In genomic region chr12:74238806-74239205, GRCm38 (mm10) we compare ENCODE assay signal across 21 mouse cellular contexts.
DNase-seq lines count a peak whose midpoint lies in the region; ATAC-seq and TF ChIP-seq lines count a peak whose summit lies in the region.
"Had no signal": no experiment of that assay in that cellular context is flagged by ENCODE, and none has a peak within 500 bp of the region (broad histone marks: within the 10 kb centered on the region; RNA-seq: fewer than 3 reads in every experiment).

No protein-coding gene starts in this region.

- H3K36me3 ChIP-seq in lung, embryonic 14.5 days (ENCODE audit: insufficient read depth) = no peaks in the 10 kb centered on the region
- H3K36me3 ChIP-seq in liver, embryonic 11.5 days (ENCODE audit: control insufficient read depth, insufficient read depth, low read length) = no peaks in the 10 kb centered on the region
- H3K36me3 ChIP-seq: embryonic facial prominence, embryonic 13.5 days; G1E; heart, embryonic 13.5 days had no signal

- TF ChIP-seq CTCF in lung, embryonic 14.5 days (IDR thresholded peaks at IDR 0.05; ENCODE audit: low read depth) = no peak

- no peak overlapping the region for H3K4me3 ChIP-seq in lung, embryonic 14.5 days (ENCODE audit: low read depth, low read length)
- no peak overlapping the region for H3K4me3 ChIP-seq in liver, embryonic 11.5 days (ENCODE audit: low read depth, low read length)
- H3K4me3 ChIP-seq: embryonic facial prominence, embryonic 13.5 days; gastrocnemius, adult 2 months; heart, embryonic 13.5 days; hindbrain, embryonic 15.5 days had no signal

- H3K9me3 ChIP-seq in lung, embryonic 14.5 days (ENCODE audit: low read depth, low read length) = no peaks in the 10 kb centered on the region
- no peaks in the 10 kb centered on the region for H3K9me3 ChIP-seq in liver, embryonic 11.5 days (ENCODE audit: control insufficient read depth, low read length)
- H3K9me3 ChIP-seq: embryonic facial prominence, embryonic 13.5 days; heart, embryonic 13.5 days; hindbrain, embryonic 15.5 days had no signal

- H3K4me1 ChIP-seq in lung, embryonic 14.5 days (ENCODE audit: insufficient read depth) = no peaks in the 10 kb centered on the region
- H3K4me1 ChIP-seq in liver, embryonic 11.5 days (replicated peaks; ENCODE audit: control insufficient read depth, insufficient read depth, low read length) = no peaks in the 10 kb centered on the region
- H3K4me1 ChIP-seq: embryonic facial prominence, embryonic 13.5 days; heart, embryonic 13.5 days; hindbrain, embryonic 15.5 days had no signal

- 56% methylated on average over 2 of the region's 2 CpGs for WGBS in lung, embryonic 14.5 days
- 61% methylated on average over 2 of the region's 2 CpGs for WGBS in liver, embryonic 11.5 days

- peak; percentile 19 to 57 for DNase-seq in adrenal gland, adult (ENCODE audit: inconsistent age in 2 of 2, low spot score in 1 of 2)
- no peak for DNase-seq in adrenal gland, adult 8-10 months
- peak; percentile 7 for DNase-seq in lung, embryonic 14.5 days
- DNase-seq in lung, postnatal 36 days = no peak
- peak; percentile 49 for DNase-seq in R1 (ENCODE audit: low read depth, low spot score)
- no peak for DNase-seq in spleen, postnatal 36 days (ENCODE audit: low spot score in 2 of 2)
- DNase-seq in liver, embryonic 11.5 days (ENCODE audit: low spot score) = no peak
- no peak for DNase-seq in kidney, postnatal 36 days
- DNase-seq: cerebellum, adult 9-11 months; gastrocnemius, adult 2 months; gastrocnemius, postnatal 25 days; heart, postnatal 36 days; kidney, adult 8-10 months had no signal

- H3K4me2 ChIP-seq in lung, embryonic 14.5 days = no peak overlapping the region
- H3K4me2 ChIP-seq in liver, embryonic 11.5 days = no peak overlapping the region
- H3K4me2 ChIP-seq: embryonic facial prominence, embryonic 13.5 days; heart, embryonic 13.5 days; hindbrain, embryonic 15.5 days had no signal

- no peaks in the 10 kb centered on the region for H3K27me3 ChIP-seq in lung, embryonic 14.5 days (ENCODE audit: insufficient read depth, low read length)
- no peaks in the 10 kb centered on the region for H3K27me3 ChIP-seq in liver, embryonic 11.5 days (replicated peaks; ENCODE audit: control insufficient read depth, insufficient read depth, low read length)
- H3K27me3 ChIP-seq: embryonic facial prominence, embryonic 13.5 days; heart, embryonic 13.5 days; hindbrain, embryonic 15.5 days had no signal

- no peak for ATAC-seq in lung, embryonic 14.5 days (ENCODE audit: insufficient read depth)
- ATAC-seq in liver, embryonic 11.5 days (replicated peaks; ENCODE audit: low FRiP score) = no peak
- ATAC-seq: forebrain, embryonic 14.5 days; inflammation-experienced regulatory T-cells, adult 6 months; intestine, postnatal 0 days; Patski had no signal

- H3K27ac ChIP-seq in lung, embryonic 14.5 days (ENCODE audit: low read depth) = no peak overlapping the region
- H3K27ac ChIP-seq in liver, embryonic 11.5 days (ENCODE audit: low read depth, low read length) = no peak overlapping the region
- H3K27ac ChIP-seq: embryonic facial prominence, embryonic 13.5 days; gastrocnemius, adult 2 months; heart, embryonic 13.5 days had no signal

- H3K9ac ChIP-seq in lung, embryonic 14.5 days = no peak overlapping the region
- H3K9ac ChIP-seq in liver, embryonic 11.5 days (ENCODE audit: low read depth, low read length) = no peak overlapping the region
- H3K9ac ChIP-seq: embryonic facial prominence, embryonic 13.5 days; heart, embryonic 13.5 days; hindbrain, embryonic 15.5 days had no signal

Comparison
In these comparisons a context has a peak if more than half of its experiments do, and no peak if none do; other contexts are left out.
1. DNase-seq: peak in adrenal gland, adult (2 of 2), lung, embryonic 14.5 days (single experiment) and R1 (single experiment); none in adrenal gland, adult 8-10 months (single experiment), lung, postnatal 36 days (single experiment), spleen, postnatal 36 days (0 of 2), liver, embryonic 11.5 days (single experiment) and kidney, postnatal 36 days (0 of 2).